Comparison of ENCODE assay signal across 8 mouse cellular contexts in the genomic region with DNA sequence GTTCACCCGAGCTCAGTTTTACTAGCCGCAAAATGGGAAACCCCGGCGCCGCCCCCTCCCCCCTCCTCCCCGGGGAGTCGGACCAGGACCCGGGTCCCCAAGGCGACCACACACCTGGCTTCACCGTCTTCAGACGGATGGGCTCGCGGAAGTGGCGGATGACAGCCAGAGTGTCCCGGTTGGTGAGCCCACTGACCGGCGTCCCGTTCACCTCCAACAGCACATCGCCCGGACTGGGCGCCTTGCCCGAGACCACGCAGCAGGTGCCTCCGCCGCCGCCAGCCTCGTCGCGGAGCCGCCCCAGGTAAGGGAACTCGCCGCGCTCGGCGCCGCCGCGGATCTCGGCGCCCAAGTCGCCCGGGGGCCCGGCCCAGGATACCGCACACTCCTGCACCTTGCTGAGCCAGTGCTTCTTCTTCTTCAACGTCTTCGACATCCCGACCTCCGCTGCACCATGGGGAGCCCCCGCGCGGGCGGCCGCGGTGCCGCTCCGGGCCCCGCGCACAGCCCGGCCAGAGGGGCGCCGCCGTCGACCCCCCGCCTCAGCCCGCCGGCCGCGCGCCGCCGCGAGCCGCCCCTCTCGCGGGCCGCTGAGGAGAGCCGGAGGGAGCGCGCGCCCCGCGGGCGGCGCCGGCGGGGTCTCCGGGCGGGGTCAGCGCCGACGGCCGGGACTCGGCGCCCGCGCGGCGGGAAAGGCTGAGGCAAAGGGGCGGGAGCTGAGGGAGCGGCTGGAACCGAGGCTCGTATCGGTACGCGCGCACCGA. TPM values are rescaled to one million over a fixed set of nuclear protein-coding genes. Genes with fewer than 3 reads are reported as not detected.
DNase-seq lines count a peak whose midpoint lies in the region; ATAC-seq and TF ChIP-seq lines count a peak whose summit lies in the region.

No protein-coding gene starts in this region.

- WGBS in embryonic facial prominence, embryonic 14.5 days = 0% methylated on average over 20 of the region's 107 CpGs
- WGBS in heart, embryonic 12.5 days = 6% methylated on average over 107 of the region's 107 CpGs
- under 1% methylated on average over 102 of the region's 107 CpGs for WGBS in kidney, embryonic 15.5 days
- 3% methylated on average over 104 of the region's 107 CpGs for WGBS in liver, adult 2 months
- under 1% methylated on average over 100 of the region's 107 CpGs for WGBS in stomach, embryonic 16.5 days

- H3K27ac ChIP-seq in embryonic facial prominence, embryonic 14.5 days (replicated peaks; ENCODE audit: low read depth, low read length) = peak overlapping the region; percentile 92
- peak overlapping the region; percentile 96 for H3K27ac ChIP-seq in heart, embryonic 12.5 days (ENCODE audit: poor library complexity, severe bottlenecking)
- H3K27ac ChIP-seq in kidney, embryonic 15.5 days = peak overlapping the region; percentile 98
- H3K27ac ChIP-seq in liver, adult 2 months (replicated peaks; ENCODE audit: insufficient read depth, low read depth, low read length) = peak overlapping the region; percentile 90
- peak overlapping the region; percentile 95 for H3K27ac ChIP-seq in stomach, embryonic 16.5 days (ENCODE audit: low read length)

- H3K27me3 ChIP-seq in erythroblast, embryonic 14.5 days (ENCODE audit: control insufficient read depth) = peaks cover 49% of the 10 kb centered on the region
- no peaks in the 10 kb centered on the region for H3K27me3 ChIP-seq in embryonic facial prominence, embryonic 14.5 days (replicated peaks; ENCODE audit: control insufficient read depth, insufficient read depth, low read length)
- H3K27me3 ChIP-seq in heart, embryonic 12.5 days (replicated peaks) = no peaks in the 10 kb centered on the region
- H3K27me3 ChIP-seq in kidney, embryonic 15.5 days = no peaks in the 10 kb centered on the region
- H3K27me3 ChIP-seq in liver, adult 2 months (ENCODE audit: control insufficient read depth, insufficient read depth, low read length) = no peaks in the 10 kb centered on the region
- no peaks in the 10 kb centered on the region for H3K27me3 ChIP-seq in myocyte (ENCODE audit: control insufficient read depth, insufficient read depth, insufficient read length)
- H3K27me3 ChIP-seq in stomach, embryonic 16.5 days (ENCODE audit: control insufficient read depth, insufficient read depth, low read length) = no peaks in the 10 kb centered on the region

- TF ChIP-seq POLR2A in liver, adult 2 months (IDR thresholded peaks at IDR 0.05; ENCODE audit: extremely low read depth, insufficient read depth, low read length) = no peak
- TF ChIP-seq POLR2A in myocyte (IDR thresholded peaks at IDR 0.05; ENCODE audit: insufficient read length, low read depth) = peak; percentile 20

- peak overlapping the region; percentile 78 for H3K9ac ChIP-seq in embryonic facial prominence, embryonic 14.5 days (ENCODE audit: low read depth, low read length)
- peak overlapping the region; percentile 98 for H3K9ac ChIP-seq in heart, embryonic 12.5 days
- H3K9ac ChIP-seq in kidney, embryonic 15.5 days = peak overlapping the region; percentile 85
- H3K9ac ChIP-seq in liver, adult 2 months (ENCODE audit: low read depth, low read length) = peak overlapping the region; percentile 96
- H3K9ac ChIP-seq in stomach, embryonic 16.5 days (ENCODE audit: low read length) = peak overlapping the region; percentile 92

- no peaks in the 10 kb centered on the region for H3K36me3 ChIP-seq in erythroblast, embryonic 14.5 days (ENCODE audit: control insufficient read depth)
- no peaks in the 10 kb centered on the region for H3K36me3 ChIP-seq in embryonic facial prominence, embryonic 14.5 days (ENCODE audit: control insufficient read depth, insufficient read depth, low read length)
- no peaks in the 10 kb centered on the region for H3K36me3 ChIP-seq in heart, embryonic 12.5 days
- H3K36me3 ChIP-seq in kidney, embryonic 15.5 days = no peaks in the 10 kb centered on the region
- no peaks in the 10 kb centered on the region for H3K36me3 ChIP-seq in liver, adult 2 months (ENCODE audit: control insufficient read depth, insufficient read depth, low read length)
- H3K36me3 ChIP-seq in myocyte (ENCODE audit: control insufficient read depth, insufficient read depth) = no peaks in the 10 kb centered on the region
- H3K36me3 ChIP-seq in stomach, embryonic 16.5 days (ENCODE audit: control insufficient read depth, insufficient read depth, low read length) = no peaks in the 10 kb centered on the region

- no peak for TF ChIP-seq CTCF in liver, adult 2 months (IDR thresholded peaks at IDR 0.05; ENCODE audit: low read depth, low read length)

- H3K4me3 ChIP-seq in erythroblast, embryonic 14.5 days (replicated peaks) = peak overlapping the region; percentile 72
- H3K4me3 ChIP-seq in embryonic facial prominence, embryonic 14.5 days (ENCODE audit: low read depth, low read length) = peak overlapping the region; percentile 87
- peak overlapping the region; percentile 96 for H3K4me3 ChIP-seq in heart, embryonic 12.5 days
- H3K4me3 ChIP-seq in kidney, embryonic 15.5 days (replicated peaks) = peak overlapping the region; percentile 91
- peak overlapping the region; percentile 96 for H3K4me3 ChIP-seq in liver, adult 2 months (ENCODE audit: insufficient read depth, low read depth, low read length)
- peak overlapping the region; percentile 72 for H3K4me3 ChIP-seq in myocyte
- peak overlapping the region; percentile 76 for H3K4me3 ChIP-seq in stomach, embryonic 16.5 days (replicated peaks; ENCODE audit: low read length)

- peaks cover 6% of the 10 kb centered on the region; the same call in 1 of the 2 replicates for H3K79me2 ChIP-seq in liver, adult 2 months (ENCODE audit: control insufficient read depth, insufficient read depth, low read length)
- H3K79me2 ChIP-seq in myocyte (ENCODE audit: control insufficient read depth, insufficient read depth) = peaks cover 43% of the 10 kb centered on the region

- peaks cover 2% of the 10 kb centered on the region; the same call in 1 of the 2 replicates for H3K9me3 ChIP-seq in erythroblast, embryonic 14.5 days (ENCODE audit: control insufficient read depth, low read length)
- no peaks in the 10 kb centered on the region for H3K9me3 ChIP-seq in embryonic facial prominence, embryonic 14.5 days (ENCODE audit: control insufficient read depth, low read length)
- no peaks in the 10 kb centered on the region for H3K9me3 ChIP-seq in heart, embryonic 12.5 days (replicated peaks)
- H3K9me3 ChIP-seq in kidney, embryonic 15.5 days (replicated peaks) = no peaks in the 10 kb centered on the region
- H3K9me3 ChIP-seq in stomach, embryonic 16.5 days (replicated peaks; ENCODE audit: control insufficient read depth, low read length) = no peaks in the 10 kb centered on the region

- no peak for DNase-seq in embryonic facial prominence, embryonic 14.5 days (ENCODE audit: low spot score)
- no peak for DNase-seq in liver, adult 2 months (ENCODE audit: extremely low read depth, low read depth, low spot score)

- H3K4me1 ChIP-seq in erythroblast, embryonic 14.5 days (ENCODE audit: control insufficient read depth) = peaks cover 28% of the 10 kb centered on the region
- 0 out of 2 replicates have a peak, but pooled peaks cover 6% of the 10 kb centered on the region for H3K4me1 ChIP-seq in embryonic facial prominence, embryonic 14.5 days (ENCODE audit: control insufficient read depth, insufficient read depth, low read length)
- peaks cover 11% of the 10 kb centered on the region for H3K4me1 ChIP-seq in heart, embryonic 12.5 days (replicated peaks)
- H3K4me1 ChIP-seq in kidney, embryonic 15.5 days = peaks cover 15% of the 10 kb centered on the region
- H3K4me1 ChIP-seq in liver, adult 2 months (ENCODE audit: control insufficient read depth, insufficient read depth, low read length) = peaks cover 12% of the 10 kb centered on the region
- peaks cover 12% of the 10 kb centered on the region for H3K4me1 ChIP-seq in stomach, embryonic 16.5 days (ENCODE audit: control insufficient read depth, insufficient read depth, low read length)

- peak overlapping the region; percentile 96 for H3ac ChIP-seq in myocyte (ENCODE audit: control insufficient read depth, insufficient read length)

- peak overlapping the region; percentile 81 for H3K4me2 ChIP-seq in embryonic facial prominence, embryonic 14.5 days (ENCODE audit: low read depth, low read length)
- H3K4me2 ChIP-seq in heart, embryonic 12.5 days = peak overlapping the region; percentile 83
- H3K4me2 ChIP-seq in kidney, embryonic 15.5 days = peak overlapping the region; percentile 79
- peak overlapping the region; percentile 89 for H3K4me2 ChIP-seq in myocyte (ENCODE audit: low read depth)
- H3K4me2 ChIP-seq in stomach, embryonic 16.5 days (ENCODE audit: low read depth, low read length) = peak overlapping the region; percentile 91

- ATAC-seq in erythroblast, adult 5-6 weeks (replicated peaks; ENCODE audit: low FRiP score, poor library complexity, severe bottlenecking) = no peak
- peak; percentile 53; the same call in 1 of the 2 replicates for ATAC-seq in embryonic facial prominence, embryonic 14.5 days (ENCODE audit: low read depth)
- ATAC-seq in heart, embryonic 12.5 days (ENCODE audit: insufficient number of reproducible peaks, low FRiP score) = peak; percentile 1; the same call in 1 of the 2 replicates
- peak; percentile 43 for ATAC-seq in kidney, embryonic 15.5 days (replicated peaks; ENCODE audit: low FRiP score)
- ATAC-seq in stomach, embryonic 16.5 days (ENCODE audit: insufficient read depth, low FRiP score) = peak; percentile 10

TF ChIP-seq in myocyte, 11 proteins besides CTCF, POLR2A, EP300 and RAD21:
- TF ChIP-seq MYOD1 (IDR thresholded peaks at IDR 0.05; ENCODE audit: control insufficient read depth in 1 of 3, insufficient read length in 2 of 3, low read depth in 2 of 3) = peak in 2 of 3 experiments; percentile 60 to 84
- no peak for TF ChIP-seq POLR2AphosphoS2 (IDR thresholded peaks at IDR 0.05; ENCODE audit: insufficient read length, low read depth)
- TF ChIP-seq SRF (IDR thresholded peaks at IDR 0.05; ENCODE audit: control insufficient read depth, insufficient read length, low read depth) = no peak
- peak in 2 of 3 experiments; percentile 63 to 67 for TF ChIP-seq MYOG (IDR thresholded peaks at IDR 0.05; ENCODE audit: control insufficient read depth in 1 of 3, insufficient read depth in 1 of 3, insufficient read length in 2 of 3, low read depth in 2 of 3)

RNA-seq across cellular contexts. Expression of a gene that starts 0.5 kb away (rescaled TPM):
- polyA plus RNA-seq in erythroblast, embryonic 14.5 days (2012) = 0.03 TPM in 1 of 2 replicates, not detected in the other
- total RNA-seq in erythroblast, adult 5-6 weeks (2015; ENCODE audit: low replicate concordance) = 1.7 TPM in 1 of 2 replicates, not detected in the other
- total RNA-seq in erythroblast, adult 5-6 weeks (2017; ENCODE audit: low replicate concordance) = 2.2 and 4.3 TPM in 2 replicates
- polyA plus RNA-seq in embryonic facial prominence, embryonic 14.5 days (2014; fragmentation: Nextera tagmentation; extraction: Ambion mirVana) = 5.7 and 6.2 TPM in 2 replicates
- 9.1 and 10.3 TPM in 2 replicates for polyA plus RNA-seq in heart, embryonic 12.5 days (2016; fragmentation: Nextera tagmentation; extraction: Ambion mirVana)
- polyA plus RNA-seq in kidney, embryonic 15.5 days (2015; fragmentation: Nextera tagmentation; extraction: Ambion mirVana) = 5.9 and 6.1 TPM in 2 replicates
- 17.7 and 20.4 TPM in 2 replicates for total RNA-seq in liver, adult 2 months (2014; rRNA removed)
- 5.0 and 5.1 TPM in 2 replicates for polyA plus RNA-seq in liver, adult 2 months (2012; rRNA removed)
- 5.5 TPM for polyA plus RNA-seq in myocyte (2012; fragmentation: generic; extraction: Trizol)
- polyA plus RNA-seq in stomach, embryonic 16.5 days (2015; fragmentation: Nextera tagmentation; extraction: Ambion mirVana) = 5.5 and 6.3 TPM in 2 replicates
